Mouse (Mus musculus) heart, embryonic 10.5 days (tissue): ENCODE measurements around the gene Olfml2b. TPM values are rescaled to one million over a fixed set of nuclear protein-coding genes. Genes with fewer than 3 reads are reported as not detected.

ENCODE experiments used
- DNase-seq: peaks from one replicate; pipeline ENCODE4 v3.0.0-alpha.2; 2017; ENCODE audit warnings: low spot score
- H3K27ac ChIP-seq: fragments of 300-500 bp; sonication (generic); 2 replicates; pipeline ENCODE4 v1.5.1; 2016; ENCODE audit warnings: mild to moderate bottlenecking
- H3K27me3 ChIP-seq: fragments of 300-500 bp; sonication (generic); 2 replicates; pipeline ENCODE4 v1.6.1; 2016; ENCODE audit warnings: mild to moderate bottlenecking; ENCODE audit not compliant: poor library complexity, insufficient read depth, severe bottlenecking
- H3K36me3 ChIP-seq: fragments of 300-500 bp; sonication (generic); 2 replicates; pipeline ENCODE4 v1.6.1; 2016; ENCODE audit warnings: mild to moderate bottlenecking, moderate library complexity
- H3K4me1 ChIP-seq: fragments of 300-500 bp; sonication (generic); 2 replicates; pipeline ENCODE4 v1.6.1; 2016; ENCODE audit warnings: mild to moderate bottlenecking
- H3K4me3 ChIP-seq: fragments of 300-500 bp; sonication (generic); 2 replicates; pipeline ENCODE4 v1.5.1; 2016; ENCODE audit warnings: mild to moderate bottlenecking, moderate library complexity
- H3K9me3 ChIP-seq: fragments of 300-500 bp; sonication (generic); 2 replicates; pipeline ENCODE4 v1.6.1; 2016; ENCODE audit warnings: mild to moderate bottlenecking, moderate library complexity
- WGBS: fragments of 180-500 bp; shearing (Covaris S2); methylation state at CpG from one replicate; pipeline ENCODE4 v1.1.7; 2016; 5-methylcytosine and 5-hydroxymethylcytosine counted together
- polyA plus RNA-seq: library from polyadenylated mRNA; unstranded; fragments of >200 nt; fragmentation: Nextera tagmentation; extraction: Ambion mirVana; gene quantifications from 2 replicates; pipeline ENCODE4 v1.2.1, GENCODE M21; 2016

Olfml2b gene
- polyA plus RNA-seq = 31.4 and 51.0 TPM in 2 replicates

GRCm38 (mm10) chr1:170644255-170645205 is at the start of gene Olfml2b:
Gene Olfml2b, plus strand, starts transcription at chr1:170644532.
- WGBS = 14% methylated on average over 51 of the region's 51 CpGs
- Histone ChIP-seq H3K27ac (peak within 1 kb of the TSS; percentile 87), H3K9me3 (no peaks in the 10 kb centered on the region), H3K36me3 (peaks cover 10% of the 10 kb centered on the region), H3K4me1 (peaks cover 51% of the 10 kb centered on the region), H3K27me3 (0 out of 2 replicates have a peak, but pooled peaks cover 4% of the 10 kb centered on the region), H3K4me3 (peak within 1 kb of the TSS; percentile 69)
- DNase-seq = peak; percentile 93

GRCm38 (mm10) chr1:170594575-170594974 is 49.8 kb upstream of the Olfml2b start:
- H3K4me1 ChIP-seq = peaks cover 5% of the 10 kb centered on the region; the same call in 1 of the 2 replicates
- no peaks in the 10 kb centered on the region for H3K27me3 ChIP-seq
- H3K36me3 ChIP-seq = no peaks in the 10 kb centered on the region
- DNase-seq = peak; percentile 68
- H3K4me3 ChIP-seq = no peak overlapping the region
- H3K9me3 ChIP-seq = no peaks in the 10 kb centered on the region
- WGBS = 90% methylated on average over 7 of the region's 7 CpGs
- no peak overlapping the region for H3K27ac ChIP-seq

GRCm38 (mm10) chr1:170605228-170606001 is 38.9 kb upstream of the Olfml2b start:
- Histone ChIP-seq H3K4me3 (no peak overlapping the region), H3K27ac (peak overlapping the region; percentile 83), H3K27me3 (no peaks in the 10 kb centered on the region), H3K36me3 (no peaks in the 10 kb centered on the region), H3K4me1 (peaks cover 40% of the 10 kb centered on the region), H3K9me3 (no peaks in the 10 kb centered on the region)
- WGBS = 48% methylated on average over 21 of the region's 21 CpGs
- DNase-seq = no peak

- WGBS = 87% methylated on average over 8 of the region's 8 CpGs
- DNase-seq = no peak
- Histone ChIP-seq H3K4me3 (no peak overlapping the region), H3K9me3 (no peaks in the 10 kb centered on the region), H3K27ac (no peak overlapping the region), H3K4me1 (peaks cover 44% of the 10 kb centered on the region), H3K27me3 (no peaks in the 10 kb centered on the region), H3K36me3 (no peaks in the 10 kb centered on the region)
Measured at GRCm38 (mm10) chr1:170607231-170607917, 37.0 kb upstream of the Olfml2b start.

GRCm38 (mm10) chr1:170608461-170609071 is 35.8 kb upstream of the Olfml2b start:
- DNase-seq = no peak

GRCm38 (mm10) chr1:170609872-170610271 is 34.5 kb upstream of the Olfml2b start:
- peaks cover 24% of the 10 kb centered on the region for H3K4me1 ChIP-seq
- H3K4me3 ChIP-seq = no peak overlapping the region
- H3K9me3 ChIP-seq = no peaks in the 10 kb centered on the region
- H3K27ac ChIP-seq = peak overlapping the region; percentile 70
- DNase-seq = no peak
- no peaks in the 10 kb centered on the region for H3K27me3 ChIP-seq
- no peaks in the 10 kb centered on the region for H3K36me3 ChIP-seq
- WGBS = 51% methylated on average over 7 of the region's 7 CpGs

More at GRCm38 (mm10) chr1:170608461-170609071, 35.8 kb upstream of the Olfml2b start:
- H3K27ac ChIP-seq = no peak overlapping the region
- H3K27me3 ChIP-seq = no peaks in the 10 kb centered on the region
- no peaks in the 10 kb centered on the region for H3K36me3 ChIP-seq
- H3K4me3 ChIP-seq = no peak overlapping the region
- H3K9me3 ChIP-seq = no peaks in the 10 kb centered on the region
- H3K4me1 ChIP-seq = peaks cover 37% of the 10 kb centered on the region
- 78% methylated on average over 3 of the region's 3 CpGs for WGBS

- Histone ChIP-seq H3K4me3 (no peak overlapping the region), H3K27me3 (no peaks in the 10 kb centered on the region), H3K9me3 (no peaks in the 10 kb centered on the region), H3K27ac (peak overlapping the region; percentile 70), H3K36me3 (no peaks in the 10 kb centered on the region), H3K4me1 (peaks cover 20% of the 10 kb centered on the region)
- WGBS = 68% methylated on average over 3 of the region's 3 CpGs
- DNase-seq = no peak
Measured at GRCm38 (mm10) chr1:170610289-170610688, 34.0 kb upstream of the Olfml2b start.

GRCm38 (mm10) chr1:170610695-170611094 is 33.6 kb upstream of the Olfml2b start:
- Histone ChIP-seq H3K27ac (peak overlapping the region; percentile 70; the same call in 1 of the 2 replicates), H3K4me3 (no peak overlapping the region), H3K36me3 (no peaks in the 10 kb centered on the region), H3K9me3 (no peaks in the 10 kb centered on the region), H3K4me1 (peaks cover 16% of the 10 kb centered on the region), H3K27me3 (no peaks in the 10 kb centered on the region)
- WGBS = 80% methylated on average over 3 of the region's 3 CpGs
- no peak for DNase-seq

- no peaks in the 10 kb centered on the region for H3K27me3 ChIP-seq
- peaks cover 12% of the 10 kb centered on the region for H3K4me1 ChIP-seq
- no peaks in the 10 kb centered on the region for H3K36me3 ChIP-seq
- H3K27ac ChIP-seq = peak overlapping the region; percentile 70
- no peak for DNase-seq
- WGBS = 89% methylated on average over 3 of the region's 3 CpGs
- no peaks in the 10 kb centered on the region for H3K9me3 ChIP-seq
- no peak overlapping the region for H3K4me3 ChIP-seq
Measured at GRCm38 (mm10) chr1:170611631-170612030, 32.7 kb upstream of the Olfml2b start.

GRCm38 (mm10) chr1:170612968-170613872 is 31.1 kb upstream of the Olfml2b start:
- Histone ChIP-seq H3K27me3 (no peaks in the 10 kb centered on the region), H3K9me3 (no peaks in the 10 kb centered on the region), H3K36me3 (no peaks in the 10 kb centered on the region), H3K4me3 (no peak overlapping the region), H3K4me1 (peaks cover 12% of the 10 kb centered on the region), H3K27ac (peak overlapping the region; percentile 69)
- 61% methylated on average over 18 of the region's 18 CpGs for WGBS
- peak; percentile 90 for DNase-seq

- Histone ChIP-seq H3K4me1 (peaks cover 7% of the 10 kb centered on the region; the same call in 1 of the 2 replicates), H3K4me3 (no peak overlapping the region), H3K36me3 (peaks cover 4% of the 10 kb centered on the region; the same call in 1 of the 2 replicates), H3K27ac (0 out of 2 replicates have a peak overlapping the region, but pooled peaks have one; percentile 22), H3K27me3 (no peaks in the 10 kb centered on the region), H3K9me3 (peaks cover 5% of the 10 kb centered on the region; the same call in 1 of the 2 replicates)
- WGBS = 65% methylated on average over 2 of the region's 2 CpGs
- no peak for DNase-seq
Measured at GRCm38 (mm10) chr1:170619686-170620374, 24.5 kb upstream of the Olfml2b start.
